Mouse (Mus musculus) adrenal gland, postnatal 10 days (tissue): ENCODE data around the gene Htt. TPM values are rescaled to one million over a fixed set of nuclear protein-coding genes. Genes with fewer than 3 reads are reported as not detected.

Experiments used
- DNase-seq: peaks from one replicate; pipeline ENCODE4 v3.0.0; 2021; ENCODE audit warnings: mixed read lengths
- total RNA-seq, 2 experiments: library from RNA; stranded (reverse); gene quantifications; 2 replicates each; pipeline ENCODE4 v1.2.3; 2021

Htt gene
- total RNA-seq, 2 experiments from 2014 or later: 17.0 to 27.7 TPM

DNA sequence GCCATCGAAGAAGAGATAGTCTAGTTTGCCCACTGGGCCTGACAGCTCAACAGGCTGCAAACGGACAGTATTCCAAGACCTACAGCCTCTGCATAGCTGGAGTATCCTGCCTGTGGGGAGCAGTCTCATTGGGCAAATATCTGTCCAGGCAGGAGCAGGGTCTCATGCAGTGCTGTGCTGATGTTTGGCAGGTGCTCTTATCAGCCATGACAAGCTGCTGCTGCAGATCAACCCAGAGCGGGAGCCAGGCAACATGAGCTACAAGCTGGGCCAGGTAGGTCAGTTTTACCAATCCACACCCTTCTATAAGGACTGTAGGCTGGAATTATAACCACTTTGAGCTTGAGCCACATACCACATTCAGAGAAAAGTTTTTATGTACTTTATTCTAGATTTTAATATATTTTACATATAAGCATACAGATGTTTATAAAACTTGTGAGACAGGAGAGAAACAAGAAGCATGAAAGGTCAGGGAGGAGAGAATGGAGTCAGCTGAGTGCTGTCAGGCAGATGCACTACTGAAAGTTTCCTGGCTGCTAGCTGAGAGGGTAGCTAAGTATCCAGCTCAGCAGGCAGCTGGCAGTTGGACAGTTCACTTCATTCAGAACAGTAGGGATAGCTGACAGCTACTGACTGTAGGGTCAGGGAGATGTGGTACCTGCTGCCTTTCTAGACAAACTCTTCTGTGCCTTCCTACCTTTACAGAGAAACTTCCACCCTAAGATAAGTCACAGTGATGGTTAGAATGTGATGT, 135.3 kb downstream of the Htt start:
- DNase-seq: no peak

DNA sequence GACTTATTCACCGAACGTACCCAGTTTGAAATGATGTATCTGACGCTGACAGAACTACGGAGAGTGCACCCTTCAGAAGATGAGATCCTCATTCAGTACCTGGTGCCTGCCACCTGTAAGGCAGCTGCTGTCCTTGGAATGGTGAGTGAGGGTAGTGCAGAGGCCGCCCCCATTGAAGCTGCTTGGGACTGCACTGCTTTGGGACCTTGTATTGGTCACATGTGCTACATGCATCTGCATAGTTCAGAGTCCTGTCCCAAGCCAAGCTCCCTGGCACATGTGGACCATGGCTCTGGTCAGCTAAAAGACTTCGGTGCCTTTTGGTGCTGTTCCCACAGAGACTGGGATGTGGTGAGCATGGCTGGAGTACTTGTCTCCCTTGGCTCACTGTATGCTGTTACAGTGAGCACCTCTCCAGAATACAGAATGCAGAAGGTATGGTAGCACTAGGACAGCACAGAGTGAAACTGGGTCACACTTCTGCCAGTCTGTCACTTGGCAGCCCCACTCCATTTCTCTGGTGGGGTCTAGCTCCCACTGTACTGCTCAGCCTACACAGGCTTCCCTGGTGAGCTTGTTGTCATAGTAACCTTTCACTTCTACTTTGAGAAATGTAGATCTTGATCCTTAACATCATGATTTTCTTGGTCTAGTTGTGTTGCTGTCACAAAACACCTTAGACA, 138.4 kb downstream of the Htt start:
- no peak for DNase-seq

DNA sequence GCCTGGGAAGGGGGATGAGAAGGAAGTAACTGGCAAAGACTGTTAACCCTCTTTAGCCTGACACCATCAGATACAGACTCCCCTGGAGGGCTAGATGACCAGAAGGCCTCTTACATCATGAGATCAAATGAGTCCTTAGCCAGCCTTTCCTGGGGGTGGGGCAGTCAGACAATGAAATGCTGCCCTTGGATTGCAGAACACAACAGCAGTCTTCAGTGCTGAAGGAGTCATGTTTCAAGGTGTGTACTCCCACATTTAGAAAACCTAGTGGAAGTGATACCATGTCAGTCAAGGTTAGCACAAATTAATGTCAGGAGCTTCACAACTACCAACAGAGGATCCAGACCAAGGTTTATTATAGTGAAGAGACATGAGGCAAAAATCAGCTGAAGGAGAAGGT, 140.8 kb downstream of the Htt start:
- DNase-seq: no peak

DNA sequence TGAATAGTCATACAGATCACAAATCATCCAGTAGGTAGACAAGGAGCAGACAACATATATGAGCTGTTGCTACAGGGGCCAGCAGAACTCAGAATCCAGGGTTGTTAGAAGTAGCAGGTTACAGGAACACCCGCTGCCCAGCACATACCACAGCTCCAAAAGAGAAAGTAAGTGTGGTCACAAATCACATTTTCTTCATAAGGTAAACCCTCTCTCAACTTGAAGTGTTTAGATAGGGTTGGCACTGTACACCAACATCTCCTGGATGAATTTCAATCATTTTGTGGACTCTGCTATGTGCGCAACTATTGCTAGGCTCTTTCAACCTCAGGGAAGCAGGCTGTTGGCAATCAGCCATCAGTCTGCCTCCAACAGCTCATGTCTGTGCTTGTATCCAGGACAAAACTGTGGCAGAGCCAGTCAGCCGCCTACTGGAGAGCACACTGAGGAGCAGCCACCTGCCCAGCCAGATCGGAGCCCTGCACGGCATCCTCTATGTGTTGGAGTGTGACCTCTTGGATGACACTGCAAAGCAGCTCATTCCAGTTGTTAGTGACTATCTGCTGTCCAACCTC, 141.4 kb downstream of the Htt start:
- DNase-seq: peak; percentile 58

DNA sequence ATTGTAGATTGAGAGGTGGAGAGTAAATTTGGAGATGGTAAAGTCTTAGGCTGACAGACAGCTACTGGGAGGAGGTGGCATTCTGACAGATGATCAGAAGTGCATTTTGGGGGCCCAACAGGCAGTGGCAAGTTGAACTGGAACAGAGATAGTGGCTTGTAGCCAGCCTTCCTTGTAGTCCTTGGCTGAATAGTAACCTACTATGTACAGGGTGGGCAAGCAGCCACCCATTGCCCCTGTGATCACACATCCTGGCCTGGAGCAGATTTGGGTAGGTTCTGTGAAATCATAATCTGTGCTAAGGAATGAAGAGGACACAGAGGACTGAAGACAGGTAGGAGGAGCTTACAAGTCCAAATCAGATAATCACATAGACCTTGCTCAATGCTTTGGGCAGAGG, 142.9 kb downstream of the Htt start:
- DNase-seq: no peak

DNA sequence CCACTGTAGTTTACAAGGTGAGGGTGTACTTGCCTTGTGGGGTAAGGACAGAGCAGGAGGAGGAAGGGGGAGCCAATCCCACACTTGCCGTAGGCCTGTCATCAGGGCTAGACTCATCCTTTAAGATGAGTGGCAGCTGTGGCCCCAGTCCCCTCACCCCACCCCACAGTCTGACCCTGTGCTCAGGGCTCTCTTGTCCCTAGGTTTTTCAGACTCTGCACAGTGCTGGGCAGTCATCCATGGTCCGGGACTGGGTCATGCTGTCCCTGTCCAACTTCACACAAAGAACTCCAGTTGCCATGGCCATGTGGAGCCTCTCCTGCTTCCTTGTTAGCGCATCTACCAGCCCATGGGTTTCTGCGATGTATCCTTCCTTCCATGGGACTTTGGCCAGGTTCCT, 145.7 kb downstream of the Htt start:
- no peak for DNase-seq

DNA sequence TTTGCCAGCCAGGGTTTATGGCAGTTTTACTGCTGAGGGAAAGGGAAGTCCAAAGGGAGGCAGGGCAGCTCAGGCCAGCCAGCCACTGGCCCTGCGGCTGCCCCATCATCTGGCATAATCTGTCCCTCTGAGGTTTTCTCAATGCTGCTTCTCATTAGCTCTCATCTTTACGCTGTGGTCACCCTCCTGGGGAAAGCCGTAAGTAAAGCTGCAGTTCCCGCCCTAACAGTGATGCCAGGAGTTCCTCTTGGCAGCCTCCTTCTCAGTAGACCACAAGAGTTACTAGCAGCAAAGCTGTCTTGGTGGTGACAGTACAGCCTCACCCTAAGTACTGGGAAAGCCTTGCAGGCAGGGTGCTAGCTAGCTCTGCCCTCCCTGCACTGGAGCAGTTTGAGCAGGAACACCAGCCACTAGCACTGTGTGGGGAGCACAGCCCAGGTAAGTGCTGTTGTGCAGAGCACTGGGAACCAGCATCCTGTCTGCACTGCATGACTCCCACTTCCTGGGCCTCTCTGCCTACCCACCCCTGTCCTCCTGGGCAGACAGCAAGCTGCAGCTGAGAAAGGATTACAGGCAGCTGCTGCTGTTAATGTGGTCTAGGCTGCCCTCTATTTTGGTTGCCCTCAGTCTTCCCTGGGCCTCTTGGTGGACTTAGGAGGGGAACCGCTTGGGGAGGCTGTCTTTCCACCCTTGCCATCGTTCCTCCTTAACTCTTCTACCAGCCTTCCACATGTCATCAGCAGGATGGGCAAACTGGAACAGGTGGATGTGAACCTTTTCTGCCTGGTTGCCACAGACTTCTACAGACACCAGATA, 146.6 kb downstream of the Htt start, which contains the start of gene Msantd1:
TSS of gene Msantd1 (plus strand) at position 103 of the 816 bp plus-strand sequence.
- no peak for DNase-seq

DNA sequence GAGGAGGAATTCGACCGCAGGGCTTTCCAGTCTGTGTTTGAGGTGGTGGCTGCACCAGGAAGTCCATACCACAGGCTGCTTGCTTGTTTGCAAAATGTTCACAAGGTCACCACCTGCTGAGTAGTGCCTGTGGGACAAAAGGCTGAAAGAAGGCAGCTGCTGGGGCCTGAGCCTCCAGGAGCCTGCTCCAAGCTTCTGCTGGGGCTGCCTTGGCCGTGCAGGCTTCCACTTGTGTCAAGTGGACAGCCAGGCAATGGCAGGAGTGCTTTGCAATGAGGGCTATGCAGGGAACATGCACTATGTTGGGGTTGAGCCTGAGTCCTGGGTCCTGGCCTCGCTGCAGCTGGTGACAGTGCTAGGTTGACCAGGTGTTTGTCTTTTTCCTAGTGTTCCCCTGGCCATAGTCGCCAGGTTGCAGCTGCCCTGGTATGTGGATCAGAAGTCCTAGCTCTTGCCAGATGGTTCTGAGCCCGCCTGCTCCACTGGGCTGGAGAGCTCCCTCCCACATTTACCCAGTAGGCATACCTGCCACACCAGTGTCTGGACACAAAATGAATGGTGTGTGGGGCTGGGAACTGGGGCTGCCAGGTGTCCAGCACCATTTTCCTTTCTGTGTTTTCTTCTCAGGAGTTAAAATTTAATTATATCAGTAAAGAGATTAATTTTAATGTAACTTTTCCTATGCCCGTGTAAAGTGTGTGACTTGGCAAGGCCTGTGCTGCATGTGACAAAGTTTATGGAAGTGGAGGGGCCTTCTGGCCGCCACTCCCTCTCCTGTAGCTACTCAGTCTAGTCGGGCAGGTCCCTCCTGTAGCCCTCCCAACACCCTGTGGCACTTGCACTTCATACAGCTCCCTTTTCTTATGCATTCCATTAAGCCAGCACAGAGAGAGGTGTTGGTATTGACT, 147.4 kb downstream of the Htt start:
- no peak for DNase-seq

DNA sequence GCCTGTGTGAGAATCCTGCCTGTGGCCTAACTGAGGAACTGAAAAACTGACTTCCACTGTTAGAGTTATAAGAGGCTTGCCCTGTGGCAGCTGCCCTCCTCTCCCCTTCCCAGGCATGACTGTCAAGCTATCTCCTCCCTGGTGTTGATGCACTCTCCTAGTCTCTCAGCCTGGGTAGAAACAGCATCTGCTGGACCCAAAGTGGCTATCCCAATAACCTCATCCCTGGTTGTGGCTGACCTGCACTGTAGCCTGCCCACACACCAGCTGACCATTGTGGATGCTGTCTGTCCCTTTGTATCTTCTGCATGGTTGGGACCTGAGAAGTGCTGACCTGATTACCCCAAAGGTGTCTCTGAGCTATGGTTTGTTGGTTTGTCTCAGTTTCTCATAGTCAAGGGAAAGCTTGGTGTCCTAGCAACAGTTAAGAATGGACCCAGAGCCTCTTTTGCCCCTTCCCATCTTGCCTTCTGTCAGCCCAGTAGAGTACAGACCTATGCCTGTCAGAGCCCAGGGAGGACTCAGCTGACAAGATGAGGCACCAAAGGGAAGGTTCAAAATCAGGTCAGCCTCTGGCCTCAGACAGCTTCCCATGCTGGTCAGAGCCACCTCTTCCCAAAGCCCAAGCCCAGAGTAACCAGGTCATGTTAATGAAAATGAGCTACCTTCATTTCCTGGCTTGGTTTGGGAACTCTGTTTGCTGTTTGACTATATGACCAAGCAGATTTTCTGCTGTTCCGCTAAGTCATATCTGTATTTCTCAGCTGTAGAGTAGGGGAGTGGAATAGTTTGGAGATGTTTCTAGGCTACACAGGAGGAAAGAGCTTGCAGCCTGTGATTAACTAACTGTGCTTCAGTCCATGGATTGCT, 148.3 kb downstream of the Htt start:
- no peak for DNase-seq

DNA sequence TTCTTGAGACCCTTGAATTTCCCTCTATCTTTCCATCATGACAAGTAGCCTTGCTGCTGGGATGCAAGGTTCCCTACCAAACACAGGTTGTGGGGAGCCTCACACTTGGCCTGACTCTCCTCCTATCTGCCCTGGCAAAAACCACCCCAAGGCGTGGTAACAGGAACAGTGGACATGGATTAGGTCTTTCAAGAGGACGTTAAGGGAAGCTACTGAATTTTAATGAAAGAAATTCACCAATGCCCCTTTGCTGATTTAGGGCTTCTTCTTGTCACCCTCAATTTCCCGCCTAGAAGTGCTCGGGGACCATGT, 148.9 kb downstream of the Htt start:
- DNase-seq: no peak

DNA sequence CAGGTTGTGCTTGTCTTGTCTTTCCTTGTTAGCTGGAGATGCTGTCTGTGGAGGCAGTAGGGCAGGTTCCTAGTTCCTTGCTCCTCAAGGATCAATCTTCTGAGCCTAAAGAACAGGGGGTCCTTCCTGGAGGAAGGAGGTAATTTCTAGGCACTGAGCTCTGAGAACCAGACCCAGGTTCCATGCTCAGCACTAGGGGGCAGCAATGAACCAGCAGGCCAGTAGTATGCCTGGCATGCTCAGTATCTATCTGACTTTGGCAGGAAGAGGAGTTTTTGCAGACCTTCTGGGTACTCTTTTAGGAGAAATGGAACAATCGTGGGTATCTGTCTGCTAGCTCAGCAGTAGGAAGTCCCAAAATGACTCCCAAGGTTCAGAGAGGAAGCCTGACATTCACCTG, 154.3 kb downstream of the Htt start:
- peak; percentile 86 for DNase-seq

DNA sequence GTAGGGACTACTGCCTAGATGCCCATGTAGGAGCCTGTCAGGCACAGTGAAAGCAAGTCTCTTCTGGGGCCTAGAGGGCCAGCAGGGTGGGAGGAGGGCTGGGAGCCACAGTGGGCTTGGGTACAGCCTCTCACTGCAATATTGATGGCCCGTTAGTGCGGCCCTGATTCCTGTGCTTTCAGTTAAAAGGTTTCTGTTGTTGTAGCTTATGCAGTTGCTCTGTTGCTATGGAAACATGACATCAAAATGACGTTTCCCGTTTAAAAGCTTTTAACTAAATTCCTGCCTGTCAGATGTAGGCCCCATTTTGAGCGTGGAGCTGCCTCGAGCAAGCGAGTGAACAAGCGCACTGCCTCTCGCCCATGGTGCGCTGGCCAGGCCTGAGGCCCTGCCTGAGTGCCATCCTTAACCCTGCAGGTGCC, 155.7 kb downstream of the Htt start:
- DNase-seq: no peak

DNA sequence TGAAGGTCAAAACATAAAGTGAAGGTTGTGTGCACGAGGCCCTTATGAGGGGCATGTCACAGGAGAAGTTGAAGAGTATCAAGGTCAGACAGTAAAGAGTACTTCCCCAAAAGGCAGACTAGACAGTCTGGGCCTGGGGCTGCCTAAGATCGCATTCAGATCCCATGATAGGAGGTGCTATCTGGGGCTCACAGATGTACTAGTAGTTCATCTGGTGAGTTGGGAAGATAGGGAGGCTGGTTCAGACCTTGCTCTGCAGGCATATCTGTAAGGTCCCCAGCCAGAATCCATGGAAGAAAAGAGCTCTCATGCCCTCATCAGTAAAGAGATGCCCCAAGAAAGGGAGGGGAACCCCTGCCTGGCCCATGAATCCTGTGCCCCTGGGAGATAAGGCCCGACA, 157.2 kb downstream of the Htt start:
- no peak for DNase-seq

DNA sequence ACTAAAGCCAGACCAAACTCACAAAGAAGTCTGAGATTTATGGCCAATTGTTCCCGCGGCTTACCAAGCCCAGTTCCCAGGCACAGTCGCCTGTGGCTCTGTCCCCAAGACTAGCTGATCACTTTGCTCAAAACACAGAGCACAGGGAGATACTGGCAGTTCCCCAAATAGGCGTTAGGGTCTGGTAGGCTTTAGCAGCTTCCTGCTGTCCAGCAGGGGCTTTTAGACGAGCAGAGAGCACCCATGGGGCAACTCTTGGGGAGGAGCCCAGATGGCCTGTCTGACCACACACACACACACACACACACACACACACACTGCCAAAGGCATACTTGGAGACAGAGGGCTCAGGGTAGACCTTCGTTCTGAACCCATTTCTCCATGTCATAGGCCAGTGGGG, 161.0 kb downstream of the Htt start:
- peak; percentile 23 for DNase-seq

DNA sequence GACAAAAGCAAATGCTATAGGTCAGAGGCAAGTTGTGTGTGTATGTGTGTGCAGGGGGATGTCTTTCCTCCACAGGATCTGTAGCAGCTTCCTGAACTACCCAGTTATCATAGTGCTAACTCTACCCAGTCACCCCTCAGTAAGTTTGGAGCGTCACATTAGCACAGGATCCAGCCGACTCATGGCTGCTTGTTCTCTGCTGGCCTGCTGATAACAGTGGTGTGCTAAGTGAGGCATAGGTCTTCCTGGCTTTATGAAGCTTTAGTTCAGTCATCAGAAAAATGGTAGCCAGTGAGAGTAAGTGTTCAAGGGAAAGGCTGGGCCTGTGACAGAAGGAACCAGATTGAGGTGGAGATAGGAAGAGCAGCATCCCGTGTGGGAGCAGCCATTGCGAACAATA, 162.4 kb downstream of the Htt start:
- DNase-seq: no peak

DNA sequence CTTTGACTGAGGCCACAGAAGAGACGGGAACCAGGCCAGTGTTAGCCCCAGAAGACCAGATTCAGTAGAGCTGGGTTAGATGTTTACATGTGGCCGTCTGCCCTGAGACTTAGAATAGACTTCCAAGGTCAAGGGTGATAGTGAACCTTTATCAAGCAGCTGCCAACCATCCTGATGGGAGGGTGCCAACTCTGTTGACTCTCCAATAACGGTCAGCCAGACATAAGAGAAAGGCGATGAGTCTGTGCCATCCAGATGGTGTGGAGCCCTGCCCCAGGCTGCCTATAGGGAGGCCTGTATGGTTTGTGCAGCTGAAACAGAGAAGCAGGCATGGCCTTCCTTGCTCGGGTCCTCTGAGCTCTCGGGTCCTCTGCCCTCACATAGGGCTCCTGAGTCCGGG, 163.0 kb downstream of the Htt start:
- peak; percentile 24 for DNase-seq

DNA sequence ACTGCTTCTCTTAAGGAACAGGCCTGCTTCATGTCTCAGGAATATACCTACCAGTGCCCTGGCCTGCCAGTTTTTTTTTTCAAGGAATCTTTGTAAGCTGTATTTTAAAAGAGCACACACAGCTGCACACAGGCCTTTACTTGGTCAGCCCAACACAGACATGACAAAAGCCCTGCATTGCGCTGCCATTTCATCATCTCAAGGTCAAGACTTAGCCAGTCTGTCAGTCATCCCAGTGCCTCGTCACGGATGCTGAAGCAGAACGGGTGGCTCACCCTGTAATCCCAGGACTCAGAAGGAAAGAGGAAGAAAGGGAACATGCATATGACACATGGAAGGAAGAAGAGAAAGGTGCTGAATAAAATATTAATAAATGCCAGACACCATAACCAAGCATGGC, 166.1 kb downstream of the Htt start:
- DNase-seq: no peak

DNA sequence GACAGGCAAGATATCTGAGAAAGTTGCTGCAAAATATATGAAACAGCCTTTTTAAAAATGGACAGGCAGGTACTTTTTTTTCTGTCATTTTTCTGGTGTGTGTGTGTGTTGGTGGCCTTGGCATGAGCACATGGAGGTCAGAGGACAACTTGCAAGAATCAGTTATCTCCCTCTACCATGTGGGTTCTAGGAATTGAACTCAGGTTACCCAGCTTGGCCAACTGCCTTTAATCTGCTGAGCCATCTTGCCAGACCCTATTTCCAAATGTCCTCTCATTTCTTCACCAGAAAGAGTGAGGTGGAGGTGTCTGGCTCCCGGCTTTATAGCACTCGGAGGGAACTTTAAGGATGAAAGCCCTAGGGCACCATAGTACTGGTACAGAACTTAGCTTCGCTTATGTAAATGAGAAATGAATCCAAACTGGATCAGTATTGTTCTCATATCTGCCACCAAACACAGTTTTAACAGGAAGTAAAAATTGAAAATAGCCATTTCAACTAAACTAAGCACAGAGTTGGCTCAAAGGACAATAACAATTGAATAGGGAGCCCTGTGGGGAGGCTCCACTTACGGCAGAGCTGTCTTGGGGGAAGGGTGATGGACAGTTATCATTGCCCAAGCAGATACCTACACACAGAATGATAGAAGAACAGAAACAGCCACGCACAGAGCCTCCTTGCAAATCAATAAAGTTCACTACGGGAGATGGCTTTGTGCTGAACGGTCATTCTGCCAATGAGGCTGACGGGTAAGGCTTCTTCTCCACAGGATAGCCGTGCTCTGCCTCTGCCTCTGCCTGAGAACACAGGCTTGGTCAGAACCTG, 168.8 kb downstream of the Htt start:
- no peak for DNase-seq

DNA sequence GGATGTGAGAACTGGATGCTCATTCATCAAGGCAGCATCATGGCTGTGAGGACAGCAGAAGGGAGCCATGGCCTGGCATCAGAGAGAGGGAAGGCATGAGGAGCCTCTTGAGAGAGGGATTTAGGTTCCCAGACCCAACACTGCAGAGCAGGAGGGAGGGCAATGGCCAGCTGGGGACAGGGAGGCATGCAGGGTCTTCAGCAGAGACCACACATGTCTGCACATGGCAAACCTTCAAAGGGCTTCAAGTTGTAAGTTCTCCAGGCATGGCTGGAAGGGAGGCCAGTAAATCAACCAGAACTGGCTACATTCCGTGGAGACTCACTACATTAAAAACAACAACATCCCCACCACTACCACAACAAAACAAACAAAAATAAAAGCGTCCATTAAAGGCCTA, 169.6 kb downstream of the Htt start:
- DNase-seq: no peak
